Mouse (Mus musculus) liver, embryonic 15.5 days (tissue): ENCODE measurements around the gene Spns2. TPM values are rescaled to one million over a fixed set of nuclear protein-coding genes. Genes with fewer than 3 reads are reported as not detected.

Source experiments
- ATAC-seq: fragments of 200-750 bp; cut with Nextera tagmentation; 2 replicates; pipeline ENCODE4 v1.8.0; 2017; ENCODE audit warnings: moderate number of reproducible peaks, mild to moderate bottlenecking, moderate library complexity; ENCODE audit not compliant: insufficient read depth
- H3K27ac ChIP-seq: fragments of 300-500 bp; sonication (generic); replicated peaks from 2 replicates; pipeline ENCODE4 v1.5.1; 2015; ENCODE audit warnings: mild to moderate bottlenecking, inconsistent platforms
- H3K27me3 ChIP-seq: fragments of 300-500 bp; sonication (generic); 2 replicates; pipeline ENCODE4 v1.6.1; 2015; ENCODE audit warnings: mild to moderate bottlenecking, inconsistent platforms
- H3K36me3 ChIP-seq: fragments of 300-500 bp; sonication (generic); replicated peaks from 2 replicates; pipeline ENCODE4 v1.6.1; 2015; ENCODE audit warnings: moderate library complexity, mild to moderate bottlenecking, inconsistent platforms
- H3K4me1 ChIP-seq: fragments of 300-500 bp; sonication (generic); replicated peaks from 2 replicates; pipeline ENCODE4 v1.6.1; 2015; ENCODE audit warnings: inconsistent platforms
- H3K4me2 ChIP-seq: fragments of 300-500 bp; sonication (generic); 2 replicates; pipeline ENCODE4 v1.6.1; 2015; ENCODE audit warnings: moderate library complexity, mild to moderate bottlenecking, inconsistent platforms
- H3K4me3 ChIP-seq: fragments of 300-500 bp; sonication (generic); replicated peaks from 2 replicates; pipeline ENCODE4 v1.5.1; 2015; ENCODE audit warnings: mild to moderate bottlenecking, inconsistent platforms
- H3K9ac ChIP-seq: fragments of 300-500 bp; sonication (generic); 2 replicates; pipeline ENCODE4 v1.6.1; 2015; ENCODE audit warnings: moderate library complexity, mild to moderate bottlenecking, inconsistent platforms
- H3K9me3 ChIP-seq: fragments of 300-500 bp; sonication (generic); replicated peaks from 2 replicates; pipeline ENCODE4 v1.6.1; 2016; ENCODE audit warnings: inconsistent platforms
- WGBS: fragments of 180-500 bp; shearing (Covaris S2); methylation state at CpG from one replicate; pipeline ENCODE4 v1.1.7; 2015; ENCODE audit warnings: mixed read lengths; ENCODE audit not compliant: insufficient replicate concordance; 5-methylcytosine and 5-hydroxymethylcytosine counted together
- polyA plus RNA-seq: library from polyadenylated mRNA; unstranded; fragments of >200 nt; fragmentation: Nextera tagmentation; extraction: Ambion mirVana; gene quantifications from 2 replicates; pipeline ENCODE4 v1.2.1, GENCODE M21; 2015

Gene Spns2
- polyA plus RNA-seq, 1 experiment from 2014 or later: 4.1 TPM

GRCm38 (mm10) chr11:72408451-72409170, 81.1 kb downstream of the Spns2 start:
- Histone ChIP-seq H3K4me1 (peaks cover 34% of the 10 kb centered on the region), H3K9ac (no peak overlapping the region), H3K9me3 (no peaks in the 10 kb centered on the region), H3K4me2 (no peak overlapping the region), H3K36me3 (no peaks in the 10 kb centered on the region), H3K4me3 (no peak overlapping the region), H3K27ac (no peak overlapping the region), H3K27me3 (peaks cover 63% of the 10 kb centered on the region)
- no peak for ATAC-seq
- WGBS: 65% methylated on average over 9 of the region's 9 CpGs

GRCm38 (mm10) chr11:72407574-72407973, 82.1 kb downstream of the Spns2 start:
- Histone ChIP-seq H3K36me3 (no peaks in the 10 kb centered on the region), H3K9ac (no peak overlapping the region), H3K4me1 (peaks cover 34% of the 10 kb centered on the region), H3K9me3 (no peaks in the 10 kb centered on the region), H3K27me3 (peaks cover 54% of the 10 kb centered on the region), H3K4me2 (0 out of 2 replicates have a peak overlapping the region, but pooled peaks have one; percentile 27), H3K27ac (no peak overlapping the region), H3K4me3 (no peak overlapping the region)
- 10% methylated on average over 7 of the region's 7 CpGs for WGBS
- no peak for ATAC-seq

GRCm38 (mm10) chr11:72407081-72407480, 82.6 kb downstream of the Spns2 start:
- Histone ChIP-seq H3K36me3 (no peaks in the 10 kb centered on the region), H3K9ac (no peak overlapping the region), H3K9me3 (no peaks in the 10 kb centered on the region), H3K4me1 (peaks cover 34% of the 10 kb centered on the region), H3K27me3 (peaks cover 49% of the 10 kb centered on the region), H3K4me3 (no peak overlapping the region), H3K27ac (no peak overlapping the region), H3K4me2 (no peak overlapping the region)
- ATAC-seq: no peak
- 9% methylated on average over 3 of the region's 3 CpGs for WGBS

GRCm38 (mm10) chr11:72406079-72406675, 83.5 kb downstream of the Spns2 start:
- Histone ChIP-seq H3K27ac (no peak overlapping the region), H3K4me3 (no peak overlapping the region), H3K36me3 (no peaks in the 10 kb centered on the region), H3K4me1 (peaks cover 26% of the 10 kb centered on the region), H3K4me2 (no peak overlapping the region), H3K9me3 (no peaks in the 10 kb centered on the region), H3K9ac (no peak overlapping the region), H3K27me3 (peaks cover 40% of the 10 kb centered on the region)
- 62% methylated on average over 8 of the region's 8 CpGs for WGBS
- ATAC-seq: no peak

GRCm38 (mm10) chr11:72405532-72405931, 84.2 kb downstream of the Spns2 start:
- H3K27ac ChIP-seq: no peak overlapping the region
- no peak for ATAC-seq

GRCm38 (mm10) chr11:72402969-72403368, 86.7 kb downstream of the Spns2 start:
- no peak for ATAC-seq

More at GRCm38 (mm10) chr11:72405532-72405931, 84.2 kb downstream of the Spns2 start:
- Histone ChIP-seq H3K9ac (no peak overlapping the region), H3K27me3 (peaks cover 33% of the 10 kb centered on the region), H3K4me3 (no peak overlapping the region), H3K9me3 (no peaks in the 10 kb centered on the region), H3K36me3 (no peaks in the 10 kb centered on the region), H3K4me2 (no peak overlapping the region), H3K4me1 (peaks cover 19% of the 10 kb centered on the region)
- 62% methylated on average over 4 of the region's 4 CpGs for WGBS

GRCm38 (mm10) chr11:72402017-72402416, 87.7 kb downstream of the Spns2 start:
- 78% methylated on average over 5 of the region's 5 CpGs for WGBS
- ATAC-seq: no peak
- no peak overlapping the region for H3K27ac ChIP-seq

More at GRCm38 (mm10) chr11:72402969-72403368, 86.7 kb downstream of the Spns2 start:
- H3K36me3 ChIP-seq: no peaks in the 10 kb centered on the region
- peaks cover 11% of the 10 kb centered on the region; the same call in 1 of the 2 replicates for H3K27me3 ChIP-seq
- H3K4me3 ChIP-seq: no peak overlapping the region
- no peak overlapping the region for H3K27ac ChIP-seq
- H3K9me3 ChIP-seq: no peaks in the 10 kb centered on the region
- H3K4me2 ChIP-seq: no peak overlapping the region
- no peak overlapping the region for H3K9ac ChIP-seq
- 74% methylated on average over 12 of the region's 12 CpGs for WGBS
- H3K4me1 ChIP-seq: peaks cover 12% of the 10 kb centered on the region

More at GRCm38 (mm10) chr11:72402017-72402416, 87.7 kb downstream of the Spns2 start:
- H3K4me3 ChIP-seq: no peak overlapping the region
- H3K27me3 ChIP-seq: peaks cover 11% of the 10 kb centered on the region
- H3K4me2 ChIP-seq: no peak overlapping the region
- no peaks in the 10 kb centered on the region for H3K36me3 ChIP-seq
- peaks cover 2% of the 10 kb centered on the region for H3K4me1 ChIP-seq
- H3K9ac ChIP-seq: no peak overlapping the region
- no peaks in the 10 kb centered on the region for H3K9me3 ChIP-seq

Other genes with a start within 250 kb of the Spns2 start
- gene Slc13a5, start 222.7 kb downstream of the Spns2 start, polyA plus RNA-seq: not detected in 2 replicates
- 4.0 and 4.1 TPM in 2 replicates for gene Xaf1, start 188.3 kb downstream of the Spns2 start, polyA plus RNA-seq
- not detected in 2 replicates for gene Fbxo39, start 175.5 kb downstream of the Spns2 start, polyA plus RNA-seq
- gene Tekt1, start 127.5 kb downstream of the Spns2 start, polyA plus RNA-seq: not detected in 2 replicates
- gene Smtnl2, start 78.2 kb downstream of the Spns2 start, polyA plus RNA-seq: 4.2 and 4.5 TPM in 2 replicates
- gene Ggt6, start 54.4 kb downstream of the Spns2 start, polyA plus RNA-seq: 0.32 and 0.36 TPM in 2 replicates
- gene Mybbp1a, start 48.5 kb downstream of the Spns2 start, polyA plus RNA-seq: 66.0 and 70.7 TPM in 2 replicates
- gene Spns3, start 60.6 kb upstream of the Spns2 start, polyA plus RNA-seq: 1.8 TPM in 2 replicates
- gene Ube2g1, start 117.4 kb upstream of the Spns2 start, polyA plus RNA-seq: 20.2 and 21.7 TPM in 2 replicates
- gene Ankfy1, start 200.1 kb upstream of the Spns2 start, polyA plus RNA-seq: 10.6 and 10.9 TPM in 2 replicates